In genomic region chr3:59401856-59402255, GRCm38 (mm10) we compare ENCODE assay signal across 10 mouse cellular contexts. TPM values are rescaled to one million over a fixed set of nuclear protein-coding genes. Genes with fewer than 3 reads are reported as not detected.
DNase-seq lines count a peak whose midpoint lies in the region; ATAC-seq and TF ChIP-seq lines count a peak whose summit lies in the region.
"Had no signal": no experiment of that assay in that cellular context is flagged by ENCODE, and none has a peak within 500 bp of the region (broad histone marks: within the 10 kb centered on the region; RNA-seq: fewer than 3 reads in every experiment).

No protein-coding gene starts in this region.

- H3K9me3 ChIP-seq in liver, postnatal 0 days (ENCODE audit: low read length), result no peaks in the 10 kb centered on the region
- H3K9me3 ChIP-seq: heart, embryonic 13.5 days had no signal

- H3K36me3 ChIP-seq in liver, postnatal 0 days (replicated peaks; ENCODE audit: insufficient read depth, low read length), result no peaks in the 10 kb centered on the region
- H3K36me3 ChIP-seq: heart, embryonic 13.5 days had no signal

- no peak overlapping the region for H3K4me3 ChIP-seq in liver, postnatal 0 days (ENCODE audit: low read depth, low read length)
- H3K4me3 ChIP-seq: heart, embryonic 13.5 days had no signal

- H3K27ac ChIP-seq in liver, postnatal 0 days (ENCODE audit: low read depth), result no peak overlapping the region
- H3K27ac ChIP-seq: heart, embryonic 13.5 days had no signal

- H3K9ac ChIP-seq in liver, postnatal 0 days (replicated peaks), result no peak overlapping the region
- H3K9ac ChIP-seq: heart, embryonic 13.5 days had no signal

- H3K4me2 ChIP-seq in liver, postnatal 0 days (ENCODE audit: low read depth, low read length), result no peak overlapping the region
- H3K4me2 ChIP-seq: heart, embryonic 13.5 days had no signal

- H3K27me3 ChIP-seq in liver, postnatal 0 days (ENCODE audit: insufficient read depth, low read length), result no peaks in the 10 kb centered on the region
- H3K27me3 ChIP-seq: heart, embryonic 13.5 days; Patski had no signal

- TF ChIP-seq EP300 in liver, postnatal 0 days (IDR thresholded peaks at IDR 0.05; ENCODE audit: low read depth), result no peak

- DNase-seq in liver, postnatal 0 days, result peak; percentile 13
- DNase-seq in liver, result no peak
- DNase-seq in cerebellum, postnatal 10 days, result peak; percentile 88 to 89
- DNase-seq in heart, postnatal 4 days, result peak; percentile 51
- peak; percentile 74 for DNase-seq in lung, postnatal 25 days (ENCODE audit: low spot score)
- no peak for DNase-seq in frontal cortex, postnatal 25 days (ENCODE audit: low spot score in 2 of 2)
- no peak for DNase-seq in T-cell, adult 2 months (ENCODE audit: low spot score)
- DNase-seq in layer of hippocampus, adult 18-20 months (ENCODE audit: low spot score in 2 of 2), result no peak

- no peak for TF ChIP-seq CTCF in liver, postnatal 0 days (IDR thresholded peaks at IDR 0.05; ENCODE audit: low read depth)

- 71% methylated on average over 5 of the region's 5 CpGs for WGBS in liver, postnatal 0 days (ENCODE audit: insufficient replicate concordance)

- peak; percentile 29; the same call in 1 of the 2 replicates for ATAC-seq in liver, postnatal 0 days
- ATAC-seq: Patski had no signal

- no peaks in the 10 kb centered on the region for H3K4me1 ChIP-seq in liver, postnatal 0 days (ENCODE audit: insufficient read depth)
- H3K4me1 ChIP-seq: heart, embryonic 13.5 days had no signal

RNA-seq across cellular contexts. Expression of gene Igsf10, which starts 57.7 kb away (rescaled TPM):
- 0.32 and 0.41 TPM in 2 replicates for polyA plus RNA-seq in liver, postnatal 0 days (2015; fragmentation: Nextera tagmentation; extraction: Ambion mirVana)
- total RNA-seq in heart, postnatal 4 days (2021), result 10 to 100 TPM; 11.2 to 11.8 TPM
- total RNA-seq in layer of hippocampus, adult 18-20 months (2021), result 1 to 10 TPM; 1.5 to 2.1 TPM

Comparison
In these comparisons a context has a peak if more than half of its experiments do, and no peak if none do; other contexts are left out.
1. DNase-seq: peak in liver, postnatal 0 days (single experiment), cerebellum, postnatal 10 days (2 of 2), heart, postnatal 4 days (single experiment) and lung, postnatal 25 days (single experiment); none in liver (single experiment), frontal cortex, postnatal 25 days (0 of 2), T-cell, adult 2 months (single experiment) and layer of hippocampus, adult 18-20 months (0 of 2).